Mouse (Mus musculus) embryonic facial prominence, embryonic 12.5 days (tissue): ENCODE measurements around the gene Tex33. TPM values are rescaled to one million over a fixed set of nuclear protein-coding genes. Genes with fewer than 3 reads are reported as not detected.
"Not testable (repeated sequence)": the region's sequence is repeated elsewhere in the genome, so short reads cannot be mapped to it uniquely, and the experiment has no call there.

Experiments used
- ATAC-seq: fragments of 200-750 bp; cut with Nextera tagmentation; 2 replicates; pipeline ENCODE4 v1.8.0; 2017; ENCODE audit not compliant: insufficient number of reproducible peaks, insufficient read depth, low FRiP score, low TSS enrichment
- H3K27ac ChIP-seq: fragments of 300-500 bp; sonication (generic); 2 replicates; pipeline ENCODE4 v1.5.1; 2016; ENCODE audit warnings: mild to moderate bottlenecking
- H3K27me3 ChIP-seq: fragments of 300-500 bp; sonication (generic); 2 replicates; pipeline ENCODE4 v1.6.1; 2016; ENCODE audit warnings: mild to moderate bottlenecking, moderate library complexity
- H3K36me3 ChIP-seq: fragments of 300-500 bp; sonication (generic); 2 replicates; pipeline ENCODE4 v1.6.1; 2016; ENCODE audit warnings: mild to moderate bottlenecking
- H3K4me1 ChIP-seq: fragments of 300-500 bp; sonication (generic); 2 replicates; pipeline ENCODE4 v1.6.1; 2016
- H3K4me2 ChIP-seq: fragments of 300-500 bp; sonication (generic); replicated peaks from 2 replicates; pipeline ENCODE4 v1.6.1; 2016; ENCODE audit warnings: mild to moderate bottlenecking, moderate library complexity
- H3K4me3 ChIP-seq: fragments of 300-500 bp; sonication (generic); 2 replicates; pipeline ENCODE4 v1.5.1; 2016; ENCODE audit warnings: mild to moderate bottlenecking
- H3K9ac ChIP-seq: fragments of 300-500 bp; sonication (generic); 2 replicates; pipeline ENCODE4 v1.6.1; 2016; ENCODE audit warnings: mild to moderate bottlenecking, moderate library complexity
- H3K9me3 ChIP-seq: fragments of 300-500 bp; sonication (generic); 2 replicates; pipeline ENCODE4 v1.6.1; 2016; ENCODE audit warnings: mild to moderate bottlenecking, moderate library complexity
- WGBS: fragments of 180-500 bp; shearing (Covaris S2); methylation state at CpG from one replicate; pipeline ENCODE4 v1.1.7; 2016; 5-methylcytosine and 5-hydroxymethylcytosine counted together
- polyA plus RNA-seq: library from polyadenylated mRNA; unstranded; fragments of >200 nt; fragmentation: Nextera tagmentation; extraction: Ambion mirVana; gene quantifications from 2 replicates; pipeline ENCODE4 v1.2.1, GENCODE M21; 2016

Tex33 gene
- polyA plus RNA-seq, 1 experiment from 2014 or later = not detected

DNA sequence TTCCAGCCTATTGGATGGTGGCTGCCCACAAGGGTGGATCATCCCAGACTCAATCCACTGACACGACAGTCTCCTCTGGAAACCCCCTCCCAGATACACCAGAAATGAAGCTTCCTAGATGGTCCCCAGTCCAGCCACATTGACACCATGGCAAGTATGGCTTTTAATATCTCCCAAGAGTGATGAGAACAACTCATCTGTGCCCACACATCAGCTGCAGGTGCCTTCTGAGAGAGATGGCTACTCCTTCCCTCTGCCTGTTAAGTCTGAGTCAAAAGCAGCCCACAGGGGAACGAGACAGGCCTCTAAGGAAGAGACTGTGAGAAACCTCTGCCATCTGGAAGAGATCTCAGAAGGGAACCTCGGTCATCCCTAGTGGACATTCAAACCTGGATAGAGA, 27.9 kb downstream of the Tex33 start:
- ATAC-seq = no peak
- Histone ChIP-seq H3K36me3 (no peaks in the 10 kb centered on the region), H3K27me3 (peaks cover 22% of the 10 kb centered on the region), H3K4me1 (no peaks in the 10 kb centered on the region), H3K27ac (no peak overlapping the region), H3K9me3 (no peaks in the 10 kb centered on the region), H3K4me2 (no peak overlapping the region), H3K9ac (no peak overlapping the region), H3K4me3 (no peak overlapping the region)
- 69% methylated on average over 3 of the region's 3 CpGs for WGBS

DNA sequence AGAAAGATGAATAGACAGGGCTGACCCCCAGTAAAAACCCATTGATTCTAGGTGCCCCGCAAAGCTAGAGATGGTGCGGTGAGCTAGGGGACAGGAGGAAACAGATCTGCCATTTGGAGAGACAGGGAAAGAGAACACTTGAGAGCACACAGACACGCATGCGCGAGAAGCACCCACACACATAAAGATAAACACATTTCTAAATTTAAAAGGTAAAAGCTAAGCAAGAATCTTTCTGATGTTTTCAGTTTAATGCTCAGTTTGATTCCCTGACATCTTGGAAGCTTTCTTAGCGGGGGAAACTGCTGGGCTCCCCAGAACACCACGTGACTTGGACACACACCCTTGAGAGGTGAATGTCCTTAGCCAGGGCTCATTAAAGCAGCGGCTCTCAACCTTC, 28.8 kb downstream of the Tex33 start:
- H3K4me2 ChIP-seq = no peak overlapping the region
- no peak overlapping the region for H3K27ac ChIP-seq
- no peaks in the 10 kb centered on the region for H3K4me1 ChIP-seq
- no peak overlapping the region for H3K9ac ChIP-seq
- no peak for ATAC-seq
- no peak overlapping the region for H3K4me3 ChIP-seq
- H3K9me3 ChIP-seq = no peaks in the 10 kb centered on the region
- no peaks in the 10 kb centered on the region for H3K36me3 ChIP-seq
- 78% methylated on average over 8 of the region's 8 CpGs for WGBS
- peaks cover 18% of the 10 kb centered on the region for H3K27me3 ChIP-seq

DNA sequence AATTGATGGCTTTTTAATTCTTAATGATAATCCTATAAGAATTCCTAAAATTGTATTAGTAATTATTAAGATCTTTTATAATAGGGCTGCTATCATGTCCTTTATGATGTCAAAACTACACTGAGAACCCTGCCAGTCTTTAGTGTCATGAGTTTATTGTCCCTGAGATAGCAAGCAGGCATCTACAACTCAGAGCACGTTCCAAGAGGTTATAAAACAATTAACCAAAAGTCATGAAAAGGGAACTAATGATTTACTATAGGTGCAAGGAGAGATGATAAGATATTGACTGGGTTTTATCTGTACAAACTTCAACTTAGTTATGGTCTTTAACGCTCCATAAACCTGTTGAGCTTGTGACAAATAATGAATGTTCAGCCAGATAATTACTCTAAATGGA, 29.8 kb downstream of the Tex33 start:
- 78% methylated on average over 2 of the region's 2 CpGs for WGBS

DNA sequence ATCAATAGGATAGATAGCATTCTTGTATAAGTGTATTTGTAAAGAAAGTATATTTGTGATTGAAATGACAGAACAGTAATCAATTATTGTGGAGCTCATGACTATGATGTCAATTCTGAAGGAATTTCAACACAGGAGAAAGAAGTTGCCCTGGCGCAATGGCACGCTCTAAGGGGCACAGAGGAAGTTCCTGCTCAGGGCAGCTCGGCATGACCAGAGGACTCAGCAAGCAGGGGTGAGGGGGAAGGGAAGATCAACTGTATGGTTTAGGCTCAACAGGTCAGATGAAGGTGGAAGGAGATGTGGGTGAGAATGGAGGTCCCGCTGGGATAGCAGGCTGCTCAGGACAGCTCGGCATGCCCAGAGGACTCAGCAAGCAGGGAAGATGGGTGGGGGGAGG, 40.2 kb downstream of the Tex33 start:
- no peaks in the 10 kb centered on the region for H3K4me1 ChIP-seq
- ATAC-seq = no peak
- no peaks in the 10 kb centered on the region for H3K9me3 ChIP-seq
- no peak overlapping the region for H3K4me2 ChIP-seq
- WGBS = 81% methylated on average over 5 of the region's 5 CpGs
- no peak overlapping the region for H3K27ac ChIP-seq
- no peaks in the 10 kb centered on the region for H3K36me3 ChIP-seq
- no peaks in the 10 kb centered on the region for H3K27me3 ChIP-seq
- H3K4me3 ChIP-seq = no peak overlapping the region
- no peak overlapping the region for H3K9ac ChIP-seq

More for the DNA sequence above, 29.8 kb downstream of the Tex33 start:
- no peaks in the 10 kb centered on the region for H3K9me3 ChIP-seq
- no peak overlapping the region for H3K4me3 ChIP-seq
- no peaks in the 10 kb centered on the region for H3K36me3 ChIP-seq
- H3K4me1 ChIP-seq = no peaks in the 10 kb centered on the region
- ATAC-seq = no peak
- H3K27ac ChIP-seq = no peak overlapping the region
- peaks cover 18% of the 10 kb centered on the region for H3K27me3 ChIP-seq
- no peak overlapping the region for H3K4me2 ChIP-seq
- no peak overlapping the region for H3K9ac ChIP-seq

DNA sequence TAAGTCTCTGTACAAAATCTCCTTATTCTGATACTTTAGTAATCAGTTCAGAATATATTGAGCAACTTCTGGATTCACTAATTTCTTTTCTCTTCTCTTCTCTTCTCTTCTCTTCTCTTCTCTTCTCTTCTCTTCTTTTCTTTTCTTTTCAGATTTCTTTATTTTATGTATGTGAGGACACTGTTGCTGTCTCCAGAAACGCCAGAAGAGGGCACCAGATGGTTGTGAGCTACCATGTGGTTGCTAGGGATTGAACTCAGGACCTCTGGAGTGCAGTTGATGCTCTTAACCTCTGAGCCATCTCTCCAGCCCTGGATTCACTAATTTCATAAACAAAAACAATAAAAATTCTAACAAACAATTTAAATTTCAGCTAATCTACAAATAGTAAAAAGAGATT, 40.8 kb downstream of the Tex33 start:
- H3K4me1 ChIP-seq = no peaks in the 10 kb centered on the region
- H3K9me3 ChIP-seq = no peaks in the 10 kb centered on the region
- no peak overlapping the region for H3K9ac ChIP-seq
- H3K36me3 ChIP-seq = no peaks in the 10 kb centered on the region
- H3K27ac ChIP-seq = no peak overlapping the region
- no peak overlapping the region for H3K4me3 ChIP-seq
- no peak overlapping the region for H3K4me2 ChIP-seq
- no peak for ATAC-seq
- H3K27me3 ChIP-seq = no peaks in the 10 kb centered on the region
- 0% methylated on average over 1 of the region's 1 CpGs for WGBS

DNA sequence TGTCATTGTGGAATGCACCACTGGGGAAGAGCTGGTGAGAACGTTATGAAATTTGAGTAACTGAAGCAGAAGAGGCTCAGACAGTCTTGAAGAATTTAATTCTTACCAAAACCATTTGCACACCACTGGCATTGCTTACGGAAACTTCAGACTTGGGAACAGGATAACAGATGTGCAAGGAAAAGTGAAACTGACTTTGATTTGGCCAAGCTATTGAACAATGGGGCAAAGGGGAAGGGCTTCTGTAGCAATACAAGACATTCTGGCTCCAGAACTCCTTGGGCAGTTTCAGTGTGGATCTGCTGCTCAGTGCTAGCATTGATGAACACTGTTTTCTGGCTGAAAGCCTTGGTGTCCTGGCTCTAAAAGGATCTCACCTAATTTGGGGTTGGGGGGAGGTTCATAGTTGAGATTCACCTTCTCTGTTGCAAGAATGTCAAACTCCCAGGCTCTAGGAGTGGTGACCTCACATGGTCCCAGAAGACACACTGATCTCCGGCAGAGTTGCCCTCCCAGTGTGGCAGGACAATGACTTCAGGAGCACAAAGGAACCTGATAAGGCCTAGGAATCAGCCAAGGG, 44.0 kb downstream of the Tex33 start:
- 49% methylated on average over 3 of the region's 3 CpGs for WGBS
- no peak overlapping the region for H3K9ac ChIP-seq
- no peaks in the 10 kb centered on the region for H3K4me1 ChIP-seq
- ATAC-seq = no peak
- H3K27me3 ChIP-seq = no peaks in the 10 kb centered on the region
- H3K36me3 ChIP-seq = no peaks in the 10 kb centered on the region
- H3K4me2 ChIP-seq = no peak overlapping the region
- H3K9me3 ChIP-seq = no peaks in the 10 kb centered on the region
- H3K27ac ChIP-seq = no peak overlapping the region
- H3K4me3 ChIP-seq = no peak overlapping the region

DNA sequence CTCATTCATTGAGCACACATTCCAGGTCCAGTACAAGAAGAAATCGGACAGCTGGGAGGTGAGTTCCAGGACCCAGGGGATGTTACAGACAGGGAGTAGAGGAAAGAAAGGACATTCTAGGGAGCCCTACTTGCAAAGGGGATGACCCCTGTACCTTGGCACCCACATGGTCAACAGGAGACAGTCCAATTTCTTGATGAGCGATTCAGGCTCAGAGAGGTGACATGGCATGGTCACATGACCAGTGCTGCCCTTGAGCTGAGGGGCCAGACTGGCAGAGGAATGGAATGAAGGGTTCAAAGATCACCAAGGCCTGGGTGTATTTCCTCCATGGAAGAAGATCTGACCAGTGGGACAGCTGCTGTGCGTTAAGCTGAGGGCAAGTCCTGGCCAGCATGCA, 51.1 kb downstream of the Tex33 start:
- no peak for ATAC-seq
- Histone ChIP-seq H3K4me2 (no peak overlapping the region), H3K9me3 (no peaks in the 10 kb centered on the region), H3K9ac (no peak overlapping the region), H3K4me3 (no peak overlapping the region), H3K27me3 (no peaks in the 10 kb centered on the region), H3K4me1 (no peaks in the 10 kb centered on the region), H3K36me3 (no peaks in the 10 kb centered on the region), H3K27ac (no peak overlapping the region)
- 85% methylated on average over 3 of the region's 3 CpGs for WGBS

DNA sequence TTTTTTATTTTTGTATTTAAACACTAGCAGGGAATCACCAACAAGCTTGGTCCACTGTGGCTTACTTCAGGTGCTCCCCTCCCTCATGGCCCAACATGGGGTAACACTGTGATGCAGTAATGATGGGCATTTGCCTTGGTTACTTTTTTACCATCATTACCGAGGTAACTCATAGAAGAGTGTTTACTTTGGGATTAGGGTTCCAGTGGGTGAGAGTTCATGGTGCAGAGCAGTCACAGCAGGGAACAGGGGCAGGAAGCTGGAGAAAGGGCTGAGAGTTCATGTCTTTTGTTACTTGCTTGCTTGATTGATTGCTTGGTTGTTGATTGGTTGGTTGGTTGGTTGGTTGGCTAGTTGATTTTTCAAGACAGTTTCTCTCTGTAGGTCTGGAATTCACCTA, 52.0 kb downstream of the Tex33 start:
- no peak overlapping the region for H3K27ac ChIP-seq
- H3K9me3 ChIP-seq = no peaks in the 10 kb centered on the region
- WGBS = 11% methylated on average over 1 of the region's 1 CpGs
- 0 out of 2 replicates have a peak, but pooled peaks cover 6% of the 10 kb centered on the region for H3K27me3 ChIP-seq
- H3K9ac ChIP-seq = no peak overlapping the region
- H3K4me2 ChIP-seq = no peak overlapping the region
- ATAC-seq = no peak
- no peak overlapping the region for H3K4me3 ChIP-seq
- H3K36me3 ChIP-seq = no peaks in the 10 kb centered on the region
- H3K4me1 ChIP-seq = no peaks in the 10 kb centered on the region

DNA sequence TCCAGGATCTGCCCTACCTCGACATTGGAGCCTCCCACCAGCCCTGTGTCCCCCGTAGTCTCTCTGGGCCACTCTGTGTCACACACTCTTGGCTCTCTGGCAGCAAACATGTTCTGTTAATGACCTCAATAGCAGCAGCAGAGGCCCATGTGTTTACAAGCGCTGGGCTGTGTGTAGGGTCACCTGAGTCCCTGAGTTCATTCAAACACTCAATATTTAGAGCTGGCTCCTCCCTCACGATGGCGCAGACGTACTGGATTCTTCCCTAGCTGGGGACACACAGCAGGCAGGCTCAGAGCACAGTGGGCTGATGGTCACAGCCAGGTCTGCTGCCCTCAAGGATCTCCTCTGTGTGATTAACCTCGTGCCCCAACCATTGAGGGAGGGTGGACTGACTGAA, 54.8 kb downstream of the Tex33 start:
- H3K27me3 ChIP-seq, H3K9ac ChIP-seq, H3K36me3 ChIP-seq, ATAC-seq, H3K9me3 ChIP-seq, H3K4me3 ChIP-seq, H3K4me1 ChIP-seq, H3K27ac ChIP-seq, H3K4me2 ChIP-seq: not testable (repeated sequence)
- 51% methylated on average over 7 of the region's 7 CpGs for WGBS

DNA sequence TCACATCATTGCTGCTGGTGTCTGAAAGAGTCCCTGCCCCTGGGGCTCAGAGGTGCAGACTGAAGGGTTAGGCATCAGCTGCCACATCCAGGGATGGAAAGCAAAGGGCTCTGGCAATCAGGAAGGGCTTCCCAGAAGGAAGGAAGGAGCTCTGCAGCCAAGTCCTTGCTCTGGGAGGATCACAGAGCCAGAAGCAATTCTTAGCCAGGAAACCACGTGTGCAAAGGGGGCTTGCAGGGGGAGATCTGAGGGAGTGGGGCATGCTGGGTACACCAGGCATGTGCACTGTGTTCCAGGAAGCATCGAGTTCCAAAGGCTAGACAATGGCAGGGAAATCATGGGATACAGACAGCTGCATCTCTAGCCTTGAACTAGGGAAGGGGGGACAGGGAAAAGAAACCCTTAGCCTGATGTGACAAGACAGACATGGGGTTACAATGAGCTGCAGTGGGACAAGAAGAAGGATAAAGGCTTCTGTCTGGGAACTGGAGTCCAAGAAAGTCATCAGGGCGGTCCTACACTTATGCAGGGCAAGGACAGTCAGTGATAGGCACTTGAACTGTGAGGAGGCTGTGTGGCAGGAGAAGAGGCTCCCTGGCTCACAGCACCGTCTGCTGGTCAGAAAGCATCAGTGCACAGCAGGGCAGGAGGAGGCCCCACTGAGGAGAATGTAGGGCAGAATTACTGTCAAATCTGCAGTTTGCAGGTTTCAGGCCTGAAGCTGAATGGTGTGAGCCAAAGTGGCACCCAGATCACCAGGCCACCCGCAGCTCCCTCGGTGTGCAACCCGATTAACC, 55.9 kb downstream of the Tex33 start:
- H3K4me1 ChIP-seq, H3K9me3 ChIP-seq, ATAC-seq, H3K27ac ChIP-seq, H3K27me3 ChIP-seq, H3K4me2 ChIP-seq, H3K4me3 ChIP-seq, H3K36me3 ChIP-seq, H3K9ac ChIP-seq: not testable (repeated sequence)
- WGBS = 27% methylated on average over 7 of the region's 7 CpGs

DNA sequence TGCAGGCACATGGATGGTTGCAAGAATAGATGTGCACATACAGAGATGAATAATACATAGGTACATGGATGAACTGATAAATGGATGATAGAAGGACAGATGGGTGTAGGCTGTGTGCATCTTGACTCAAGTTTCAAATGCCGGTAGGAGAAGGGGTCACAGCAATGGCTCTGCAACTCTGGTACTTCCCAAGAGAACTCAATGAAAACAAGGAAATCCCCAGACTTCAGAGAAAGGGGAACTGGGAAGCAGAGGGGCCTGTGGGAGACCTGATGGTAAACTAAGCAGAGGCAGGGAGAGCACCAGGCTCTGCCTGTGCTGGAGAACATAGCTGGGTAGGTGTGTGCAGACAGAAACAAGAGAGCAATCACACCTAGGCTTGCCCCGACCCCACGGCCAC, 61.3 kb downstream of the Tex33 start:
- Histone ChIP-seq H3K4me2 (no peak overlapping the region), H3K27me3 (0 out of 2 replicates have a peak, but pooled peaks cover 6% of the 10 kb centered on the region), H3K36me3 (no peaks in the 10 kb centered on the region), H3K4me1 (no peaks in the 10 kb centered on the region), H3K27ac (no peak overlapping the region), H3K4me3 (no peak overlapping the region), H3K9me3 (no peaks in the 10 kb centered on the region), H3K9ac (no peak overlapping the region)
- WGBS = 89% methylated on average over 3 of the region's 3 CpGs
- ATAC-seq = no peak

DNA sequence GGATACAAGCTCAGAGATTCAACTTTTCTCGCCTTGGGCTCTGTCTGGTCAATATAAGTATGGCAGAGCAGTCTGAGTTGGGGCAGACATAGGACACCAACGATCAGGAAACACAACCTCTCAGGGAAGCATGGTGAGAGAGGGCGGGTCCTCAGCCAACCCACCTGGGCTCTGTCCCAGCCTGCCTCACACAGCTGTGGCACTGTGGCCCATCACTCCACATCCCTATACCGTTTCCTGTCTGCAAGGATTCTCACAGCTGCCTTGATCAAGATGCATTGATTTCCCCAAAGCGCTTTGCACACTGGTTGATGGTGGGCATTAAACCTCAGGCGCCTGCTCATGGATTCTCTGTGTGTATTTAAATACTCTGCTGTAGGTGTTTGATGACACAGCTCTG, 62.7 kb downstream of the Tex33 start:
- H3K9ac ChIP-seq = no peak overlapping the region
- ATAC-seq = no peak
- no peaks in the 10 kb centered on the region for H3K36me3 ChIP-seq
- no peak overlapping the region for H3K27ac ChIP-seq
- H3K4me1 ChIP-seq = no peaks in the 10 kb centered on the region
- H3K4me3 ChIP-seq = no peak overlapping the region
- no peak overlapping the region for H3K4me2 ChIP-seq
- H3K9me3 ChIP-seq = no peaks in the 10 kb centered on the region
- WGBS = 66% methylated on average over 6 of the region's 6 CpGs
- H3K27me3 ChIP-seq = no peaks in the 10 kb centered on the region
